Mouse (Mus musculus): ENCODE measurements at regions not wholly inside any gene's neighbourhood (a gene's known extent, or its start where the extent isn't known, plus 50 kb on each side); places are given as distances from the start of the nearest gene placed in this dataset.
A peak's percentile ranks its signal among the peaks of the same experiment; 100 is the strongest.
"Not testable (repeated sequence)": the region's sequence is repeated elsewhere in the genome, so short reads cannot be mapped to it uniquely, and the experiment has no call there.

DNA sequence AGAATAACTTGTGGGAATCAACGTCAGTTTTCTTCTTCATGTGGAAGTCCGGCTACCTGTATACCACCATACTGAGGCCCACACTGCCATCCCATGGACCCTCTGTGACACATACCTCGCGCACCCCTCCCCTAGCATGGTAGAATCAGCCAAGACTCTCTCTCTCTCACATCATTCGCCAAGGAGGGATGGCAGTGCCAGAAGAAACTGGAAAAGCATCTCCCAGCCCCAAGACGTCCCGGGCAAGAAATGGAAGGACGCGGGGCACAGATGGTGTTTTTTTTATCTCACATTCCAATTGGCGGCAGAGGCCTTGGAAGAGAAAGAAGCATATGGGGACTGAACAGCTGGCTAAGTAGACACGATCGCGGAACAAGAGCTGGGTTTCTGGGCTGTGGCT lies 152.0 kb downstream of the Tpra1 start:
- DNase-seq (ENCODE audit: low spot score): no peak

- no peak for DNase-seq (ENCODE audit: low spot score)
Observed at GRCm38 (mm10) chr6:89059431-89059975, 157.5 kb downstream of the Tpra1 start.

GRCm38 (mm10) chr6:89064977-89065580 lies 163.0 kb downstream of the Tpra1 start:
- DNase-seq (ENCODE audit: low spot score): no peak

GRCm38 (mm10) chr6:89066588-89066987 lies 164.5 kb downstream of the Tpra1 start:
- no peak for DNase-seq (ENCODE audit: low spot score)

GRCm38 (mm10) chr6:89068286-89068685 lies 166.2 kb downstream of the Tpra1 start:
- DNase-seq (ENCODE audit: low spot score): no peak

DNA sequence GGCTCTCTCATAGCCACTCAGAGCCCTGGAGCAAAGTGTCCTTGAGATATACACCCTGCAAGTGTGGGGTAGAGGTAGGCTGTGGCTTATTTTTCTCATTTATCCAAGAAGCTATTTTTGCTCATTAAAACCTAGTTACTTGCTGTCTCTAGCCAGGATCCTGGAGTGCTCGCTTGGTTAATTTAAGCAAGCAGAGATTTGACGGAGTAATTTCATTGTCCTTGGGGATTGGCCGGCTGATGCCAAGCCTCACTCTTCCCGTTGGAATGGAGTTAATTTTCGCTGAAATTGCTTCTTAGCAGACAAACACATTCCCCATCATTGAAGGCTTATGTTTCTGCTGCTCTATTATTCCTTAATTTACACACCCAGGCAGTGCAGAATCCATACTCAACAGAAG lies 167.1 kb downstream of the Tpra1 start:
- no peak for DNase-seq (ENCODE audit: low spot score)

- DNase-seq (ENCODE audit: low spot score): peak; percentile 53
Observed at GRCm38 (mm10) chr6:89070011-89070410, 168.0 kb downstream of the Tpra1 start.

DNA sequence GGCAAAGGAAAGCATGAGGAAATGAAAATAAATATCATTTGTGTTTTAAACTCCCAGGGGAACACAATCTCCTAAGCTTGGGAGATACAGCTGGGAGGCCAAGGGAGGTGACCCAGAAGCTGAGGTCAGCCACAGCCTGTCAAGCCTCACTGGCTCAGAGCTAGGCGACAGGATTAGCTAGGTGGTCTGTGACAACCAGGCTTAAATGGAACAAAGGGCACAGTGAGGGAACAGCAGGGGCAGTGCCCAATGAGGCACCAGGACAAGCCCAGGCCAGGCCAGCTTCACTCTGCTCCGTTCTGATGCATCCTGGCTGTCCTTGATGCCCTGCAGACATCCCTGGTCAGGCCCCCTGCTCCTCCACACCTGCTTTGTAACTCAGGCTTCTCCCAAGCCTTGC lies 169.7 kb downstream of the Tpra1 start:
- no peak for DNase-seq (ENCODE audit: low spot score)

DNA sequence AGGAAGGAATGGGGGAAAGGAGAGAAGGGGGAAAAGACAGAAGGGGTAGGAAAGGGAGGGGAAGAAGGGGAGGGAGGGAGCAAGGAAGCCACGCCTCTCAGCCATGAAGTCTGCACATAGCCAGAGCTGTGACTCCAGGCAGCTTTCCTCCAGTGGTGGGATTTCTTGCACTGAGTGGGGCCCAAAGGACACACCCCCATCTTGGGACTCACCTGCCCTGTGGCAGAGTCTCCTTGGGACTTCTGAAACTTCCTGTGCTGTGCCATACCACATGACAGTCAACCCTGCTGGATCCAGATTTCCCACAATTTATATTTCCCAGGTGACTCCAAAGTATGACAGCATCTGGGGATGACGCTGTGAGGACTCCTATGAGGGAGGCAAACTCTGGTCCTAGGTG lies 170.5 kb downstream of the Tpra1 start:
- no peak for DNase-seq (ENCODE audit: low spot score)

DNA sequence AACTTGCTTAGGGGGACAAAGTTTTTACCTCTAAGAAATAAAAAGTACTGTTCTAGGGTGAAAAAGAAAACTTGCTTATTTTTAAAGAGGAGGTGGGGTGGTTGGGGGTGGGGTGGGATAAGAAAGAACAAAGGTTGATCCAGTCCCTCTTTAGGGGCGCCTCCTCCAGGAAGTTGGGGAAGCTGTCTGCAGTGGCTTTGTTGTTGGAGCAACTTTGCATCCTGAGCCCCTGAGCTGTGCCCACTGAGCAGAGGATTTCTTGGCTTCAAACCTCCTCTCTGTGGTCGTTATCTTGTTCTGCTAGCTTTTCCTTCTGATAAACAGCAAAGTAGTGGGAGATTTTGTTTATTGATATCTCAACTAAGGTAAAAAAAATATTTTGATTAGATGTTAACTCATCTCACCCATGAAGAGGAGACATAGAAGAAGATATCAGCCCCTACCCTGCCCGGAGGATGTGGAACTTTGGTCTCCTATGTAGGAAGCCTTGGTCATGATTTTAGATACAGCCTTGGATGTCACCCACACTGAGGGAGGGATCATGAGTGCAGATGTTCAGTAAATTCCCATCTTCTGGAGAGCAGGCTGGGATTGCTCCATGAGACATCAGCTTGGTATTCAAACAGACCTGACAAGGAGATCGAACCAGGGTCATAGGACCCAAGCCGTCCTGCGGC lies 179.7 kb downstream of the Tpra1 start:
- DNase-seq (ENCODE audit: low spot score): no peak

GRCm38 (mm10) chr6:89084437-89084836 lies 182.4 kb downstream of the Tpra1 start:
- no peak for DNase-seq (ENCODE audit: low spot score)

DNA sequence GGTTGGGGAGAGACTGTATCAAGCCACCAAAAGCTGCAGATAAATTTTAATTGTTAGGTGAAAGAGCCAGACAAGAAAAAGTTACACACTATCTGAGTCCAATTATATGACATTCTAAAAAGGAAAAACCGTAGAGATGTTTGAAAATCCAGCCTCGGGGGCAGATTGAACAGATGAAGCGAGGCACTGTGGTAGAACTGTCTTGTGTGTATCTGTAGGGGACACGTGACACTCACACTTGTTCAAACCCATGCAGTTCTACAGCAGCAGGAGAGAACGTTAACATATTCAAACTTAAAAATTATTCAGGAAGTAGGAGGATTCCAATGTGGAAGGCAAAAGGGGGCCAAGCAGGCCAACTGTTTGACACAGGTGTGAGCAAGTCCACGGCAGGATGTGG lies 183.1 kb downstream of the Tpra1 start:
- no peak for DNase-seq (ENCODE audit: low spot score)

- no peak for DNase-seq (ENCODE audit: low spot score)
Observed at GRCm38 (mm10) chr6:89087620-89088019, 185.6 kb downstream of the Tpra1 start.

- DNase-seq (ENCODE audit: low spot score): no peak
Observed at GRCm38 (mm10) chr6:89090096-89090495, 188.0 kb downstream of the Tpra1 start.

DNA sequence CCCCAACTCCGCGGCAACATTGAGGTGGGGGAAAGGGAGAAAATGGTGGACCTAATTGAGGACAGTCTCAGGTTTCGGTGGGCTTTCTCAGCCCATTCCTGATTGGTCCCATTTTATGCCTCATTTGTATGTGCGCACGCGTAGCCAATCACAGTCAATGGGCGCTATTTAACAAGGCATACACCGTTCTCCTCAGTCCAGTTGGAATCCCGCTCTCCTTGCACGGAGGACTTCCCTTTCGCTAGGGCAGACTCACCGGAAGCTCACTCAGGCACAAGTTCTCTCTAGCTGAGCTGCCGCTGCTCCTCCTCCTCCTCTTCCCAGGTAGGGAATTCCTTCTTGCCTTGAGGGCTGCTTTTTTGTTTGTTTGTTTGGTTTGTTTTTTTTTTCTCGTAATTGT lies 193.9 kb downstream of the Tpra1 start:
- no peak for DNase-seq (ENCODE audit: low spot score)

- no peak for DNase-seq (ENCODE audit: low spot score)
Observed at GRCm38 (mm10) chr6:89097531-89097930, 195.5 kb downstream of the Tpra1 start.

- no peak for DNase-seq (ENCODE audit: low spot score)
Observed at GRCm38 (mm10) chr6:89119241-89119640, 217.2 kb downstream of the Tpra1 start.

DNA sequence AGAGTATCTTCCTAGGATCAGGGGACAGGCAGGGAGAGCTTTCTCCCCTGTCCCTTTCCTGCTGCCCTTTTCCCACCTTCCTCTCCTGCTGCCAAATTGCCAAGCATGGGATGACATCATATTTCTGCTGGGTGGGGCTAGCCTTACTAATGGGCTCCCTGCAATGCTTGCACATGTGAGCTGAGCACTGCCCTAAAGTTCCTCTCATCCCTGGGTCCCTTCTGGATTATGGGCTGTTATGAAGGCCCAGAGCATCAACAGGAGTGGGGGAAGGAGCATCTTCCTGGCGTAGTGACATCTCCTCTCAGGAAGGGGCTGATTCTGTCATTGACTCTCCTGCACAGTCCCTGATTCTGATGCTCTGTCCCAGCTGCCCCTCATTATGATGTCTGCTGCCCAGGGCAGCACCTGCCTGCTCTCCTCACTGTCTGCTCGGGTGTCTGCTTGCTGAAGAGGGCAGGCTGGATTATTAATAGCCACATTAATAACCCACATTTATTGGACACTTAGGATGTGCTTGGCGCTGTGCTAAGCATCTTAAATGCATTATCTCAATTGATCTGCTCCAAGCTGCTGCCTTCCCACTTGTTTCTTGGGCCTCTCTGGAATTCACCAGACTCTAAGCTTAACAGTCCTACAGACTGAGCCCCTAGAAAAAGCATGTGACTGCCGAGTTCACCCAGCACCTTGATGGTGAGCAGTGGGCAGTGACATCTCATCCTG lies 219.1 kb downstream of the Tpra1 start:
- DNase-seq (ENCODE audit: low spot score): no peak

DNA sequence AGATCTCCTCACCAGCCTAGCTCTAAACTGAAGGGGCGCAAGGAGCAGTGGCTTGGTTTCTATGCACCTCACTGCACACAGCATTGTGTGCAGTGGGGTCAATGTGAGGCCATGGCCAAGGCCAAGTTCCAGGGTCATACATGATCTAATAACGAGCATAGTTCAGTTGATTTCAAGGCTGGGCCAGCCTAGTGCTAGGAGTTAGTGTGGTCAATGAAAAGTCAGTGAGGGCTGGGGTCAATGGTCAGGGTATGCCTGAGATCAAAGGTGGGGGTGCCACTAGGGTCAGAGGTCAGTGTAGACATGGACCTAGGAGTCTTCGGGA lies 219.7 kb downstream of the Tpra1 start:
- DNase-seq (ENCODE audit: low spot score): no peak

DNA sequence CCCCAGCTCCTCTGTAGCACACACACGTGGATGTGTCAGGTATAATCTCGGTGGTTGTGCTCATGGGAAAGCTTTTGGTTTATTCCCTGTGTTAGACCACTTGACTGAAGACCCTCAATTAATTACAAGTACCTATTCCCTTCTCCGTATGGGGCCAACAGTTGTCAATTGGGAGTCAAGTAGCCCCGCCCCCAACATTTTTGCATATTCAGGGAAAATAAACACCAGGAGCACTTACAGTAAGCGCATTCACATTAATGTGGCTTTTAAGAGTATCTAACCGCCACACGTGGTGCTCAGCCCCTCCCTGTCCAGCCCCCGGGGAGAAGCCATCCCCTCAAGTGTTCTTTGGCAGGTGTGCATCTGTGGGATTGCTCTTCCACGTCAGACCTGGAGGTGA lies 223.9 kb downstream of the Tpra1 start:
- no peak for DNase-seq (ENCODE audit: low spot score)

- not testable (repeated sequence) for DNase-seq (ENCODE audit: low spot score)
Observed at GRCm38 (mm10) chr6:89128141-89128540, 226.1 kb downstream of the Tpra1 start.

- no peak for DNase-seq (ENCODE audit: low spot score)
Observed at GRCm38 (mm10) chr6:89140469-89140868, 222.0 kb downstream of the Plxna1 start.

DNA sequence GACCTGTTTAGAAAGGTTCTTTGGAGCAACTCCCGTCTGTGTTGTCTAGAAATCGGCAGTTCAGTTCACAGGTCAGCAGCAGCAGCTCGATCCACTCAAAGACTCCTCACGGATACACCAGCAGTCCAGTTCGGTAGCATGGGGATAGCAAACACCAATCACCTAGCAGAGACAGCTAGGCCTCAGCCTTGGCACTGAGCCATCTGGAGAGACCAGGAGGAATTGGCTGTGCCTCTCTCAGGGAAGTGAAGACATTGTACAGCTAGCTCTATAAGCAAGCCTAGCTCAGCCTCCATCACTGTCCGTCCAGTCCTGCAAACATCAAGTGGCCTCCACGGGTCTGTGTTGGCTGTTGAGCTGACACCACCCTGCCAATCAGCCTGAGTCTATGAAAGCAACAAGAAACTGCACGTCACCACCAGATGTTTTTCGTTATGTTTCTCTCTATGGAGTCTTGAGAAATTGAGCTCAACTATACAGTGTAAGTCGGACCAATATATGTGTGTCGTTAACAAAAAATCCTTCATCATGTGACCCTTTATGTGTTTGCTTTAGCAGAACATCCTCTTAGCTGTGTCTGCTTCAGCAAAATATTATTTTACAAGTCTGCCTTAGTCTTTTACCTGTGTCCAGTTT lies 209.3 kb downstream of the Plxna1 start:
- DNase-seq (ENCODE audit: low spot score): no peak
